Mouse (Mus musculus): Measurements from ENCODE around the gene Tor1aip1. TPM values are rescaled to one million over a fixed set of nuclear protein-coding genes. Genes with fewer than 3 reads are reported as not detected.

Gene Tor1aip1
- total RNA-seq (2023) = 100 to 1,000 TPM; 226 to 255 TPM

DNA sequence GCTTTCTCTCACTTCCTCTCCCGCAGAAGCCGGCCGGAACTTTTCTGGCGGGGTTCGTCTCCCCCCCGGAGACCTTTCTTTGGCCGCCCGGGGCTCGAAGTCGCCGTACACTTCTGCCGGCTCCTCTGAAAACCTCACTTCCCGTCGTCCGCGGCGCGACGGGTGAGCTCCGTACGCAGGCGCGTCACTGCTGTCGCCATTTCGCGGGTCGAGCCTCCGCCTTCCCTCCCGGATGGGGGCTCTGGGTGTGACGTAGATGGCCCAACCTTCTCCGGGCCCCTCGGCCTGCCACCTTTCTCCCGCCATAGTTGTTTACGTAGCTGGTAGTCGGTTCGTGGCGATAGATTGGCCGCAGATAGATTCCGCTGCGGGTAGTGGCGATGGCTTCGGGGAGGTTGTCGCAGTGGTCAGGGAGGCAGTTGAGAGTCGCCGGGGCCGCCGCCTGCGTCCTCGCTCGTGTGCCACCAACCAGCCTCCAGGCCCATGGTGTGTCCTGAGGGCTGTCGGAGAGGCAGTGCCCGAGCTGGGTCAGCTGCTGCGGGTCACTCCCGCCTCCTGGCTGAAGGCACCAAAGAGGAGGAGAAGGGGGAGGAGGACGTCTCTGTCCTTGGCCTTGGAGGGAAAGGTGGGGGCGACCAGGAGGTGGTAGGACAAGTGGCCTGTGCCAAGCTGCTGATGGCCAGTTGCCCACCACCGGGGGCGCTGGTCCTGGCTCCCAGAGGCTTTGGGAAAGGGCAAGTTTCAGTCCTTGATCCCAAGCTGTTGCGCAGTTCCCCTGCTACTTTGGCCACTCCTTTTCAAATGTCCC is at the start of gene Tor1aip1:
Gene Tor1aip1 (minus strand): TSS at position 551 of the 808 bp plus-strand sequence.

DNA sequence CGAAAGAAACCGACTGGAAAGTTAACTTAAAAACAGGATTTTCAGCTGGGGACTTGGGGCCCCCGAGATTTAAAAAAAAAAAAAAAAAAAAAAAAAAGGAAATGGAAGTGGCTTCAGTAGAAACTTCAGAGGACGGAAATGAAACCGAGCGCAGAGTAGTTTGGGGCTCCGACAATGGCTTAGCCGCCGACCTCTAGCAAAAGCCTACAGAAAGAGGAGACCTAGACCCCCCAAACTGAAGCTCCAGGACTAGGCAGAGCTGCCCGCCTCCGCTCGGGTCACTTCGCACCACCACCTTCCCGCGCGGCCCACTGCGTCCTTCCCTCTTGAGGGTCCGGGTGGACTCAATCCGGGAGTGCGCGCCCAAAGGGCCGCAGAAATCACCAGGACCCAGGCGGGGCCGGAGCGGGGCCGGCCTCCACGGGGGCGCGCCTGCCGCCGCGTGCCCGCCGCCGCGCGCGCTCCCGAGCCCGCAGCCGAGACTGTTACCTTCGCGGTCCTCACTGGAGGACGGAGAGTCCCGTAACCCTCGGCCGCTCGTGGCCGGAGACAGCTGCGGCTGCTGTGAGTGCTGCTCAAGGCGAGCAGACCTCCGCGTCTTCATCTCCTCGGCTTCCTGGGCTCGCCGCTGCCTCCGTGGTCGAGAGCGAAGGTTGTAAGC is 881 bp downstream of the Tor1aip1 start, which contains the start of gene Tor1aip2:
Gene Tor1aip2 (plus strand): TSS at position 135 of the 661 bp plus-strand sequence.

GRCm38 (mm10) chr1:155973068-155973718 is 63.1 kb downstream of the Tor1aip1 start, which contains the start of gene Cep350:
Gene Cep350, minus strand, starts transcription at chr1:155973255.

Other genes starting within 250 kb of the Tor1aip1 start
- 10 to 100 TPM; 20.9 to 24.4 TPM for gene Qsox1, start 223.6 kb downstream of the Tor1aip1 start, total RNA-seq (2023)
- gene Cep350, start 63.2 kb downstream of the Tor1aip1 start, total RNA-seq (2023) = 10 to 100 TPM; 80.2 to 84.4 TPM
- gene Tor1aip2, start 1.1 kb downstream of the Tor1aip1 start, total RNA-seq (2023) = 10 to 100 TPM; 56.7 to 58.1 TPM
- not detected for gene Fam163a, start 168.5 kb upstream of the Tor1aip1 start, total RNA-seq (2023)

All from monocyte, adult 59 days (primary cell).